Mouse (Mus musculus) hindbrain, embryonic 14.5 days (tissue): ENCODE measurements around the gene Bckdha. TPM values are rescaled to one million over a fixed set of nuclear protein-coding genes. Genes with fewer than 3 reads are reported as not detected.

Experiments
- ATAC-seq: fragments of 200-750 bp; cut with Nextera tagmentation; 2 replicates; pipeline ENCODE4 v1.8.0; 2017; ENCODE audit warnings: moderate number of reproducible peaks, mild to moderate bottlenecking, moderate TSS enrichment, moderate library complexity; ENCODE audit not compliant: low FRiP score
- DNase-seq: peaks from one replicate; pipeline ENCODE4 v3.0.0-alpha.2; 2015; ENCODE audit warnings: low spot score
- H3K27ac ChIP-seq: fragments of 300-500 bp; sonication (generic); 2 replicates; pipeline ENCODE4 v1.5.1; 2014; ENCODE audit warnings: mild to moderate bottlenecking, moderate library complexity
- H3K27me3 ChIP-seq: fragments of 300-500 bp; sonication (generic); 2 replicates; pipeline ENCODE4 v1.6.1; 2014; ENCODE audit warnings: mild to moderate bottlenecking, low read length, mixed read lengths; ENCODE audit not compliant: control insufficient read depth, insufficient read depth
- H3K36me3 ChIP-seq: fragments of 300-500 bp; sonication (generic); replicated peaks from 2 replicates; pipeline ENCODE4 v1.6.1; 2014; ENCODE audit not compliant: control insufficient read depth, insufficient read depth
- H3K4me1 ChIP-seq: fragments of 300-500 bp; sonication (generic); replicated peaks from 2 replicates; pipeline ENCODE4 v1.6.1; 2014; ENCODE audit warnings: antibody characterized with exemption, low read length, mixed read lengths; ENCODE audit not compliant: control insufficient read depth, insufficient read depth
- H3K4me2 ChIP-seq: fragments of 300-500 bp; sonication (generic); replicated peaks from 2 replicates; pipeline ENCODE4 v1.6.1; 2014; ENCODE audit warnings: mild to moderate bottlenecking, moderate library complexity
- H3K4me3 ChIP-seq: fragments of 300-500 bp; sonication (generic); replicated peaks from 2 replicates; pipeline ENCODE4 v1.5.1; 2014; ENCODE audit warnings: mild to moderate bottlenecking, low read length
- H3K9ac ChIP-seq: fragments of 300-500 bp; sonication (generic); 2 replicates; pipeline ENCODE4 v1.6.1; 2014
- H3K9me3 ChIP-seq: fragments of 300-500 bp; sonication (generic); 2 replicates; pipeline ENCODE4 v1.6.1; 2016; ENCODE audit warnings: low read length; ENCODE audit not compliant: control insufficient read depth
- WGBS: fragments of 180-500 bp; shearing (Covaris S2); extraction: QIAGEN DNeasy Blood & Tissue Kit; methylation state at CpG from one replicate; pipeline ENCODE4 v1.1.7; 2014; 5-methylcytosine and 5-hydroxymethylcytosine counted together
- polyA plus RNA-seq: library from polyadenylated mRNA; unstranded; fragments of >200 nt; fragmentation: Nextera tagmentation; extraction: Ambion mirVana; gene quantifications from 2 replicates; pipeline ENCODE4 v1.2.1, GENCODE M21; 2014

The Bckdha gene
- polyA plus RNA-seq, 1 experiment from 2014 or later = 37.3 TPM

GRCm38 (mm10) chr7:25623857-25624370 is 34.9 kb downstream of the Bckdha start:
- Histone ChIP-seq H3K9me3 (no peaks in the 10 kb centered on the region), H3K4me2 (no peak overlapping the region), H3K27me3 (peaks cover 16% of the 10 kb centered on the region), H3K9ac (no peak overlapping the region), H3K36me3 (peaks cover 37% of the 10 kb centered on the region), H3K27ac (no peak overlapping the region), H3K4me1 (peaks cover 14% of the 10 kb centered on the region; the same call in 1 of the 2 replicates), H3K4me3 (no peak overlapping the region)
- WGBS = 90% methylated on average over 11 of the region's 11 CpGs
- ATAC-seq (no peak), DNase-seq (no peak)

- DNase-seq = no peak
- no peaks in the 10 kb centered on the region for H3K27me3 ChIP-seq
- no peaks in the 10 kb centered on the region for H3K9me3 ChIP-seq
- H3K4me1 ChIP-seq = peaks cover 5% of the 10 kb centered on the region; the same call in 1 of the 2 replicates
- H3K27ac ChIP-seq = no peak overlapping the region
- no peak overlapping the region for H3K9ac ChIP-seq
- no peak overlapping the region for H3K4me3 ChIP-seq
- peaks cover 37% of the 10 kb centered on the region for H3K36me3 ChIP-seq
- no peak overlapping the region for H3K4me2 ChIP-seq
- ATAC-seq = no peak
- 87% methylated on average over 11 of the region's 11 CpGs for WGBS
Observed at GRCm38 (mm10) chr7:25620751-25621150, 38.0 kb downstream of the Bckdha start.

GRCm38 (mm10) chr7:25620101-25620500 is 38.7 kb downstream of the Bckdha start:
- ATAC-seq = no peak
- H3K27ac ChIP-seq = no peak overlapping the region
- no peak overlapping the region for H3K9ac ChIP-seq
- no peaks in the 10 kb centered on the region for H3K27me3 ChIP-seq
- H3K9me3 ChIP-seq = no peaks in the 10 kb centered on the region
- peaks cover 5% of the 10 kb centered on the region; the same call in 1 of the 2 replicates for H3K4me1 ChIP-seq
- H3K4me2 ChIP-seq = peak overlapping the region; percentile 55
- no peak for DNase-seq
- H3K36me3 ChIP-seq = peaks cover 33% of the 10 kb centered on the region
- H3K4me3 ChIP-seq = peak overlapping the region; percentile 62
- 95% methylated on average over 5 of the region's 5 CpGs for WGBS

GRCm38 (mm10) chr7:25619722-25619991 is 39.1 kb downstream of the Bckdha start:
- H3K27me3 ChIP-seq = no peaks in the 10 kb centered on the region
- WGBS = 25% methylated on average over 5 of the region's 5 CpGs
- no peak for ATAC-seq

GRCm38 (mm10) chr7:25618865-25619721 is 39.7 kb downstream of the Bckdha start, which contains the start of gene Dmac2:
Gene Dmac2 (plus strand): TSS chr7:25619414.
- DNase-seq (peak; percentile 94), ATAC-seq (peak; percentile 95)
- Histone ChIP-seq H3K27ac (no peak within 1 kb of the TSS), H3K4me1 (peaks cover 5% of the 10 kb centered on the region; the same call in 1 of the 2 replicates), H3K4me3 (peak within 1 kb of the TSS; percentile 62), H3K9ac (peak within 1 kb of the TSS; percentile 62), H3K27me3 (no peaks in the 10 kb centered on the region), H3K36me3 (peaks cover 25% of the 10 kb centered on the region), H3K4me2 (peak within 1 kb of the TSS; percentile 55), H3K9me3 (no peaks in the 10 kb centered on the region)
- 1% methylated on average over 53 of the region's 53 CpGs for WGBS

More at GRCm38 (mm10) chr7:25619722-25619991, 39.1 kb downstream of the Bckdha start:
- Histone ChIP-seq H3K27ac (no peak overlapping the region), H3K4me1 (peaks cover 5% of the 10 kb centered on the region; the same call in 1 of the 2 replicates), H3K9me3 (no peaks in the 10 kb centered on the region), H3K36me3 (peaks cover 29% of the 10 kb centered on the region), H3K4me3 (peak overlapping the region; percentile 62), H3K4me2 (peak overlapping the region; percentile 55), H3K9ac (peak overlapping the region; percentile 62)
- DNase-seq = no peak

- Histone ChIP-seq H3K4me3 (no peak overlapping the region), H3K9ac (no peak overlapping the region), H3K4me2 (no peak overlapping the region), H3K4me1 (peaks cover 5% of the 10 kb centered on the region; the same call in 1 of the 2 replicates), H3K9me3 (no peaks in the 10 kb centered on the region), H3K27ac (no peak overlapping the region), H3K36me3 (peaks cover 15% of the 10 kb centered on the region; the same call in 1 of the 2 replicates), H3K27me3 (no peaks in the 10 kb centered on the region)
- DNase-seq (no peak), ATAC-seq (no peak)
- 84% methylated on average over 10 of the region's 10 CpGs for WGBS
Observed at GRCm38 (mm10) chr7:25617376-25618160, 41.2 kb downstream of the Bckdha start.

GRCm38 (mm10) chr7:25615706-25616011 is 43.1 kb downstream of the Bckdha start, which contains the start of gene Erich4:
Gene Erich4 (minus strand): TSS chr7:25615892.
- H3K4me2 ChIP-seq = no peak within 1 kb of the TSS
- DNase-seq (no peak), ATAC-seq (no peak)
- 83% methylated on average over 5 of the region's 5 CpGs for WGBS
- no peaks in the 10 kb centered on the region for H3K9me3 ChIP-seq
- no peak within 1 kb of the TSS for H3K4me3 ChIP-seq
- H3K4me1 ChIP-seq = peaks cover 5% of the 10 kb centered on the region; the same call in 1 of the 2 replicates
- no peak within 1 kb of the TSS for H3K9ac ChIP-seq
- H3K27me3 ChIP-seq = no peaks in the 10 kb centered on the region
- H3K27ac ChIP-seq = no peak within 1 kb of the TSS
- H3K36me3 ChIP-seq = no peaks in the 10 kb centered on the region

GRCm38 (mm10) chr7:25614831-25615705 is 43.7 kb downstream of the Bckdha start:
- ATAC-seq = no peak
- 72% methylated on average over 21 of the region's 21 CpGs for WGBS

More at GRCm38 (mm10) chr7:25614831-25615705, 43.7 kb downstream of the Bckdha start:
- Histone ChIP-seq H3K9ac (no peak overlapping the region), H3K4me3 (no peak overlapping the region), H3K36me3 (no peaks in the 10 kb centered on the region), H3K27me3 (no peaks in the 10 kb centered on the region), H3K4me1 (peaks cover 4% of the 10 kb centered on the region; the same call in 1 of the 2 replicates), H3K4me2 (no peak overlapping the region), H3K27ac (no peak overlapping the region), H3K9me3 (no peaks in the 10 kb centered on the region)
- DNase-seq = no peak
